Mouse (Mus musculus) intestine, postnatal 0 days (tissue): ENCODE results near the gene Fgd5. TPM values are rescaled to one million over a fixed set of nuclear protein-coding genes. Genes with fewer than 3 reads are reported as not detected.

ENCODE experiments used
- ATAC-seq: fragments of 200-750 bp; cut with Nextera tagmentation; 2 replicates; pipeline ENCODE4 v1.8.0; 2017; ENCODE audit warnings: mild to moderate bottlenecking, moderate TSS enrichment, moderate library complexity
- H3K27ac ChIP-seq: fragments of 300-500 bp; sonication (generic); 2 replicates; pipeline ENCODE4 v1.5.1; 2014; ENCODE audit warnings: mild to moderate bottlenecking, low read depth, low read length, moderate library complexity
- H3K27me3 ChIP-seq: fragments of 300-500 bp; sonication (generic); replicated peaks from 2 replicates; pipeline ENCODE4 v1.6.1; 2014; ENCODE audit warnings: low read length, mixed read lengths; ENCODE audit not compliant: control insufficient read depth, insufficient read depth
- H3K36me3 ChIP-seq: fragments of 300-500 bp; sonication (generic); 2 replicates; pipeline ENCODE4 v1.6.1; 2014; ENCODE audit warnings: mild to moderate bottlenecking, moderate library complexity; ENCODE audit not compliant: control insufficient read depth, insufficient read depth
- H3K4me1 ChIP-seq: fragments of 300-500 bp; sonication (generic); replicated peaks from 2 replicates; pipeline ENCODE4 v1.6.1; 2014; ENCODE audit warnings: antibody characterized with exemption, low read length, mixed read lengths; ENCODE audit not compliant: control insufficient read depth, insufficient read depth
- H3K4me2 ChIP-seq: fragments of 300-500 bp; sonication (generic); replicated peaks from 2 replicates; pipeline ENCODE4 v1.6.1; 2014; ENCODE audit warnings: low read depth, mild to moderate bottlenecking, moderate library complexity
- H3K4me3 ChIP-seq: fragments of 300-500 bp; sonication (generic); 2 replicates; pipeline ENCODE4 v1.5.1; 2014; ENCODE audit warnings: low read depth, low read length
- H3K9ac ChIP-seq: fragments of 300-500 bp; sonication (generic); 2 replicates; pipeline ENCODE4 v1.6.1; 2014; ENCODE audit warnings: mild to moderate bottlenecking, low read depth, low read length
- H3K9me3 ChIP-seq: fragments of 300-500 bp; sonication (generic); 2 replicates; pipeline ENCODE4 v1.6.1; 2016; ENCODE audit warnings: mixed run types; ENCODE audit not compliant: control insufficient read depth
- CTCF ChIP-seq: sonication (generic); IDR thresholded peaks from 2 replicates; pipeline ENCODE4 v1.5.1; 2016; ENCODE audit warnings: low read depth, mild to moderate bottlenecking, control low read depth, antibody characterized with exemption, moderate library complexity
- WGBS: fragments of 180-500 bp; shearing (Covaris S2); extraction: QIAGEN DNeasy Blood & Tissue Kit; methylation state at CpG from one replicate; pipeline ENCODE4 v1.1.7; 2014; 5-methylcytosine and 5-hydroxymethylcytosine counted together
- polyA plus RNA-seq: library from polyadenylated mRNA; unstranded; fragments of >200 nt; fragmentation: Nextera tagmentation; extraction: Ambion mirVana; gene quantifications from 2 replicates; pipeline ENCODE4 v1.2.1, GENCODE M21; 2015

Fgd5 gene
- polyA plus RNA-seq, 1 experiment from 2014 or later, result 3.3 TPM

GRCm38 (mm10) chr6:92014936-92015335 is 36.3 kb downstream of the Fgd5 start:
- H3K4me3 ChIP-seq, result no peak overlapping the region
- H3K36me3 ChIP-seq, result no peaks in the 10 kb centered on the region
- ATAC-seq, result no peak
- H3K4me1 ChIP-seq, result no peaks in the 10 kb centered on the region
- H3K9ac ChIP-seq, result no peak overlapping the region
- no peak overlapping the region for H3K27ac ChIP-seq
- no peaks in the 10 kb centered on the region for H3K9me3 ChIP-seq
- 54% methylated on average over 7 of the region's 7 CpGs for WGBS
- no peaks in the 10 kb centered on the region for H3K27me3 ChIP-seq
- no peak for TF ChIP-seq CTCF
- H3K4me2 ChIP-seq, result no peak overlapping the region

DNA sequence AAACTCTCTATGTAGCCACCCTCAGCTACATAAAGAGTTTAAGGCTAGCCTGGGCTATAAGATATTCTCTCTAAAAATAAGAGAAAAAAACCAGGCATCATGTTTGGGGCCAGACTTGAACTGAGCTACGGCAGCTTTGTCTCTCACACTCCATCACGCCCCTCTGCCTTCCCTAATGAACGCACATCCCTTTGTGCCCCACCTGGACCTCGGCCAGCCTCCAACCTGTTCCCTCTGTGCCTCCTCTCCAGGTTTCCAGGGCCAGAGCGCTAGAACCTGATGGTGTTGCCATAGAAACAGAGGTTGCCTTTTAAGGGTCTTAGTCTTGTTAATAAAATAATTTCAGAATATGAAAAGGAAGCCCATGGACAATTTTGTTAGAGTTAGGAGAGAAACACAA is 37.2 kb downstream of the Fgd5 start:
- Histone ChIP-seq H3K36me3 (no peaks in the 10 kb centered on the region), H3K4me3 (no peak overlapping the region), H3K9me3 (no peaks in the 10 kb centered on the region), H3K27ac (no peak overlapping the region), H3K4me2 (no peak overlapping the region), H3K27me3 (no peaks in the 10 kb centered on the region), H3K4me1 (no peaks in the 10 kb centered on the region), H3K9ac (no peak overlapping the region)
- 79% methylated on average over 5 of the region's 5 CpGs for WGBS
- ATAC-seq, result no peak
- TF ChIP-seq CTCF, result no peak

- H3K27me3 ChIP-seq, result no peaks in the 10 kb centered on the region
- H3K9me3 ChIP-seq, result no peaks in the 10 kb centered on the region
- TF ChIP-seq CTCF, result no peak
- no peak overlapping the region for H3K9ac ChIP-seq
- no peak overlapping the region for H3K4me3 ChIP-seq
- no peak for ATAC-seq
- H3K27ac ChIP-seq, result no peak overlapping the region
- H3K4me2 ChIP-seq, result no peak overlapping the region
- no peaks in the 10 kb centered on the region for H3K36me3 ChIP-seq
- no peaks in the 10 kb centered on the region for H3K4me1 ChIP-seq
- WGBS, result 81% methylated on average over 6 of the region's 6 CpGs
Measured at GRCm38 (mm10) chr6:92016738-92017137, 38.1 kb downstream of the Fgd5 start.

DNA sequence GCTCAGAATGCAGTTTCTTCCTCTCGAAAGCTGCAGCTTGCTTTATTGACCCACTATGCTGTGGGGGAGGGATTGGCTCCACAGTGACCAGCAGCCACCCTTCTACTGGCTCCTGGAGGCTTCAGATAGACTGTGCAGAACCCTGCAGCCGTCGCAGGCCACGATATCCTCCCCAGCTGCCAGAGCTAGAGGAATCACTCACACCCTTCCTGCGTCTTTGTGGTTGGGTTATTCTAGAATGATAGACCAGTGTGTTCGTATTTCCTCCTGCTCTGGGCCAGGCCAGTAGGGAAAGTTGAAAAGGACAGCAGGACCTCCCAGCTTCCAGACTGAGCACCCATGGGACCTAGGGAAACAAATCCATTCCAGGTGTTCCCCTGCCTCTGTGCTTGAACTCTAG is 39.7 kb downstream of the Fgd5 start:
- WGBS, result 62% methylated on average over 6 of the region's 6 CpGs
- no peak for TF ChIP-seq CTCF
- H3K4me2 ChIP-seq, result no peak overlapping the region
- H3K27ac ChIP-seq, result no peak overlapping the region
- no peaks in the 10 kb centered on the region for H3K9me3 ChIP-seq
- ATAC-seq, result no peak
- no peaks in the 10 kb centered on the region for H3K36me3 ChIP-seq
- no peak overlapping the region for H3K9ac ChIP-seq
- no peaks in the 10 kb centered on the region for H3K27me3 ChIP-seq
- no peak overlapping the region for H3K4me3 ChIP-seq
- no peaks in the 10 kb centered on the region for H3K4me1 ChIP-seq

DNA sequence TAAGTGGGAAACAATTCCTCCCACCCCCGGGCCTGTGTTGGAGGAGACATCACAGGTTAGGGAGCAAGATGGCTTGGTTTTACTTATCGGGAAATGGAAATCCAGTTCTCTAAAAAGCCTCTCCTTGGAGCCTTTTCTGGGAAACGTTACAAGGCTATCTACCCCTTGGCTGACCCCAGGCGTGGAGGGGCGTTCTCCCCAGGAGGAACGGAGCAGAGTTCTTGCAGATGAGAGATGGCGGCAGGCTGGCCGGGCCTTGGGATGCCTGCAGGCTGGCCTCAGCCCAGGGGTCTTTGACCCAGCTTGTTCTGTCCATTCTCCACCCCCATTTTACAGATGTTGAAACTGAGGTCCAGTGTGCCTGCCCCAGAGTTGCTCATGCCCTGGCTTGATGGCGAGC is 42.4 kb downstream of the Fgd5 start:
- no peak for ATAC-seq

GRCm38 (mm10) chr6:92021506-92021905 is 42.8 kb downstream of the Fgd5 start:
- H3K4me3 ChIP-seq, result no peak overlapping the region
- H3K27ac ChIP-seq, result no peak overlapping the region
- no peaks in the 10 kb centered on the region for H3K9me3 ChIP-seq
- H3K4me1 ChIP-seq, result no peaks in the 10 kb centered on the region
- no peak overlapping the region for H3K9ac ChIP-seq
- no peaks in the 10 kb centered on the region for H3K36me3 ChIP-seq
- TF ChIP-seq CTCF, result no peak
- no peak overlapping the region for H3K4me2 ChIP-seq
- no peaks in the 10 kb centered on the region for H3K27me3 ChIP-seq
- no peak for ATAC-seq
- 72% methylated on average over 6 of the region's 6 CpGs for WGBS

More for the DNA sequence above, 42.4 kb downstream of the Fgd5 start:
- WGBS, result 88% methylated on average over 9 of the region's 9 CpGs
- Histone ChIP-seq H3K4me1 (no peaks in the 10 kb centered on the region), H3K27ac (no peak overlapping the region), H3K4me3 (no peak overlapping the region), H3K9ac (no peak overlapping the region), H3K27me3 (no peaks in the 10 kb centered on the region), H3K36me3 (no peaks in the 10 kb centered on the region), H3K9me3 (no peaks in the 10 kb centered on the region), H3K4me2 (no peak overlapping the region)
- no peak for TF ChIP-seq CTCF

DNA sequence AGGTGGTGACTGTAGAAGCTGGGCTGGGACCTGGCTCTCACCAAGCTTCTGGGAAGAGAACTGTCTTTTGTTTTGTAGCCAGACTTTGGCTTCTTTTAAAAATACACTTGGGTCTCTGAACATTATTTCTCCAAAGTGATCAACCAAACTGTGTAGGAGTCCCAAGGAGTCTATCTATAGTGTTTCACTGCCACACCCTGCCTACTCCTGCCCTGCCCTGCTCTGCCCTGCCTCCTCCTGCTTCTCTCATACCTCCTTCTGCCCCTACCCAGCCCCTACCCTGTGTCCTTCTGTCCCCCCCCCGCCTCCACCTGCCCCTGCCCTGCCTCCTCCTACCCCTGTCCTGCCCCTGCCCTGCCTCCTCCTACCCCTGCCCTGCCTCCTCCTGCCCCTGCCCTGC is 46.6 kb downstream of the Fgd5 start:
- 80% methylated on average over 1 of the region's 1 CpGs for whole genome bisulfite sequencing
- H3K4me2 ChIP-seq, result no peak overlapping the region
- no peaks in the 10 kb centered on the region for H3K4me1 ChIP-seq
- no peaks in the 10 kb centered on the region for H3K9me3 ChIP-seq
- H3K36me3 ChIP-seq, result no peaks in the 10 kb centered on the region
- H3K9ac ChIP-seq, result no peak overlapping the region
- no peak overlapping the region for H3K27ac ChIP-seq
- no peaks in the 10 kb centered on the region for H3K27me3 ChIP-seq
- no peak overlapping the region for H3K4me3 ChIP-seq
- ATAC-seq, result no peak
- TF ChIP-seq CTCF, result no peak
